Mouse (Mus musculus): Measurements from ENCODE around the gene Pde4dip.

- no peak for TF ChIP-seq POLR2A (IDR thresholded peaks at IDR 0.05; ENCODE audit: insufficient read depth, low read depth, low read length)
- no peak for TF ChIP-seq CTCF (IDR thresholded peaks at IDR 0.05)
Observed at GRCm38 (mm10) chr3:97860820-97861451, 27.6 kb downstream of the Pde4dip start.
